Mouse (Mus musculus): ENCODE data around the gene Trim14.

- TF ChIP-seq EP300 (IDR thresholded peaks at IDR 0.05; ENCODE audit: low read depth) (no peak), CTCF (IDR thresholded peaks at IDR 0.05; ENCODE audit: low read depth) (peak; percentile 68)
Observed at GRCm38 (mm10) chr4:46498976-46499375, 37.0 kb downstream of the Trim14 start.
